In the genomic region with DNA sequence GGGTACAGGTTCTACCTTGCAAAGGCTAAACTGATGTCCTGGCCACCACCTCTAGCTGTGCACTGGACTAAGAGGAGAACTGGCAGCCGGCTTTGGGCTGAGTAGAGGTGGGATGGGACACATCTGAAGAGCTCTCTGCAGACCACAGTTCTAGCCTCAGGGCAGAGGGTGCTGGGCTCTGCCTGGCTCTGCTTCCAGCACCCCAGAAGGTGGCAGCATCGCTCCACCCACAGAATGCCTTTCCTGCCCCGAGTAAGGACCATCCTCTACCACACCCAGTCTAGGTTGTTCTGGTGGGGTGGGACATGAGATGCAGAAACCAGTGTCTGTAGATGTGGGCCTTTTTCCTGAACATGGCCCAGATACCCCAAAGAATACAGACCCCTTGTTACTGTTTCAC, we compare ENCODE assay signal across 8 mouse cellular contexts. TPM values are rescaled to one million over a fixed set of nuclear protein-coding genes. Genes with fewer than 3 reads are reported as not detected.
DNase-seq lines count a peak whose midpoint lies in the region; ATAC-seq and TF ChIP-seq lines count a peak whose summit lies in the region.

No protein-coding gene starts in this region.

- peaks cover 22% of the 10 kb centered on the region for H3K36me3 ChIP-seq in intestine, embryonic 15.5 days
- peaks cover 56% of the 10 kb centered on the region for H3K36me3 ChIP-seq in liver, embryonic 15.5 days (replicated peaks)
- peaks cover 22% of the 10 kb centered on the region for H3K36me3 ChIP-seq in neural tube, embryonic 14.5 days (ENCODE audit: control insufficient read depth, insufficient read depth, low read length)

- no peak overlapping the region for H3K4me2 ChIP-seq in intestine, embryonic 15.5 days (replicated peaks)
- H3K4me2 ChIP-seq in liver, embryonic 15.5 days, result no peak overlapping the region
- H3K4me2 ChIP-seq in neural tube, embryonic 14.5 days (ENCODE audit: low read depth, low read length), result no peak overlapping the region

- WGBS in lung, adult 2 months, result 37% methylated on average over 3 of the region's 3 CpGs
- WGBS in bone marrow, adult 2 months, result 47% methylated on average over 3 of the region's 3 CpGs
- WGBS in intestine, embryonic 15.5 days, result 39% methylated on average over 3 of the region's 3 CpGs
- 37% methylated on average over 3 of the region's 3 CpGs for WGBS in liver, embryonic 15.5 days (ENCODE audit: insufficient replicate concordance)
- 13% methylated on average over 3 of the region's 3 CpGs for WGBS in neural tube, embryonic 14.5 days

- H3K9me3 ChIP-seq in intestine, embryonic 15.5 days, result no peaks in the 10 kb centered on the region
- H3K9me3 ChIP-seq in liver, embryonic 15.5 days (replicated peaks), result no peaks in the 10 kb centered on the region
- H3K9me3 ChIP-seq in neural tube, embryonic 14.5 days (ENCODE audit: control insufficient read depth, low read length), result no peaks in the 10 kb centered on the region

- peak; percentile 58 for TF ChIP-seq CTCF in lung, adult 2 months (IDR thresholded peaks at IDR 0.05; ENCODE audit: insufficient read depth, low read length)
- TF ChIP-seq CTCF in bone marrow, adult 2 months (IDR thresholded peaks at IDR 0.05; ENCODE audit: control insufficient read depth, insufficient read depth, low read length), result peak; percentile 86
- TF ChIP-seq CTCF in embryonic fibroblast, embryonic 13.5 days (IDR thresholded peaks at IDR 0.05; ENCODE audit: borderline replicate concordance, insufficient read depth, low read length), result peak; percentile 86

- no peaks in the 10 kb centered on the region for H3K4me1 ChIP-seq in lung, adult 2 months (ENCODE audit: control insufficient read depth, insufficient read depth, low read length)
- H3K4me1 ChIP-seq in bone marrow, adult 2 months (ENCODE audit: control insufficient read depth, insufficient read depth, low read length), result no peaks in the 10 kb centered on the region
- H3K4me1 ChIP-seq in embryonic fibroblast, embryonic 13.5 days (ENCODE audit: control insufficient read depth, insufficient read depth, low read length), result no peaks in the 10 kb centered on the region
- H3K4me1 ChIP-seq in intestine, embryonic 15.5 days (replicated peaks), result peaks cover 2% of the 10 kb centered on the region; the same call in 1 of the 2 replicates
- peaks cover 21% of the 10 kb centered on the region for H3K4me1 ChIP-seq in liver, embryonic 15.5 days (replicated peaks)
- peaks cover 20% of the 10 kb centered on the region for H3K4me1 ChIP-seq in neural tube, embryonic 14.5 days (ENCODE audit: control insufficient read depth, insufficient read depth, low read length)

- H3K27me3 ChIP-seq in intestine, embryonic 15.5 days (replicated peaks), result no peaks in the 10 kb centered on the region
- H3K27me3 ChIP-seq in liver, embryonic 15.5 days, result no peaks in the 10 kb centered on the region
- H3K27me3 ChIP-seq in neural tube, embryonic 14.5 days (ENCODE audit: control insufficient read depth, insufficient read depth, low read length), result no peaks in the 10 kb centered on the region

- TF ChIP-seq POLR2A in lung, adult 2 months (IDR thresholded peaks at IDR 0.05; ENCODE audit: borderline replicate concordance, extremely low read depth, low read depth, low read length), result no peak
- TF ChIP-seq POLR2A in bone marrow, adult 2 months (IDR thresholded peaks at IDR 0.05; ENCODE audit: borderline replicate concordance, control insufficient read depth, low read depth, low read length), result no peak
- TF ChIP-seq POLR2A in embryonic fibroblast, embryonic 13.5 days (IDR thresholded peaks at IDR 0.05; ENCODE audit: low read depth, low read length), result no peak

- H3K9ac ChIP-seq in intestine, embryonic 15.5 days, result no peak overlapping the region
- no peak overlapping the region for H3K9ac ChIP-seq in liver, embryonic 15.5 days
- H3K9ac ChIP-seq in neural tube, embryonic 14.5 days (replicated peaks; ENCODE audit: low read depth, low read length), result no peak overlapping the region

- no peak for DNase-seq in lung, adult 2 months
- no peak for DNase-seq in lung, adult 18-20 months
- peak; percentile 73 to 74 for DNase-seq in thymus, postnatal 36 days

- ATAC-seq in intestine, embryonic 15.5 days, result peak; percentile 40; the same call in 1 of the 2 replicates
- peak; percentile 23; the same call in 1 of the 2 replicates for ATAC-seq in liver, embryonic 15.5 days (ENCODE audit: insufficient read depth)
- peak; percentile 65 for ATAC-seq in neural tube, embryonic 14.5 days (ENCODE audit: low read depth)

- no peak overlapping the region for H3K4me3 ChIP-seq in lung, adult 2 months (replicated peaks; ENCODE audit: extremely low read depth, low read depth, low read length)
- H3K4me3 ChIP-seq in bone marrow, adult 2 months (replicated peaks; ENCODE audit: control insufficient read depth, low read depth, low read length), result no peak overlapping the region
- H3K4me3 ChIP-seq in embryonic fibroblast, embryonic 13.5 days (ENCODE audit: insufficient read depth, low read length), result no peak overlapping the region
- no peak overlapping the region for H3K4me3 ChIP-seq in intestine, embryonic 15.5 days (replicated peaks)
- no peak overlapping the region for H3K4me3 ChIP-seq in liver, embryonic 15.5 days (replicated peaks)
- H3K4me3 ChIP-seq in neural tube, embryonic 14.5 days (ENCODE audit: low read depth, low read length), result no peak overlapping the region

- no peak overlapping the region for H3K27ac ChIP-seq in bone marrow, adult 2 months (ENCODE audit: control insufficient read depth, insufficient read depth, low read depth, low read length, poor library complexity)
- no peak overlapping the region for H3K27ac ChIP-seq in embryonic fibroblast, embryonic 13.5 days (ENCODE audit: insufficient read depth, low read length)
- no peak overlapping the region for H3K27ac ChIP-seq in intestine, embryonic 15.5 days
- no peak overlapping the region for H3K27ac ChIP-seq in liver, embryonic 15.5 days (replicated peaks)
- no peak overlapping the region for H3K27ac ChIP-seq in neural tube, embryonic 14.5 days (ENCODE audit: low read depth, low read length)

RNA-seq across cellular contexts. Expression of a gene that starts 12.1 kb away (rescaled TPM):
- polyA plus RNA-seq in lung, adult 2 months (2012; rRNA removed), result 5.7 and 7.7 TPM in 2 replicates
- 24.2 and 28.3 TPM in 2 replicates for polyA plus RNA-seq in bone marrow, adult 2 months (2011; ENCODE audit: insufficient read depth, insufficient read length, low replicate concordance, missing spikeins)
- 10.8 and 11.0 TPM in 2 replicates for polyA plus RNA-seq in embryonic fibroblast, embryonic 13.5 days (2011; ENCODE audit: insufficient read length, low read depth, missing spikeins)
- 12.2 and 14.0 TPM in 2 replicates for polyA plus RNA-seq in intestine, embryonic 15.5 days (2015; fragmentation: Nextera tagmentation; extraction: Ambion mirVana)
- polyA plus RNA-seq in liver, embryonic 15.5 days (2015; fragmentation: Nextera tagmentation; extraction: Ambion mirVana), result 5.3 and 5.6 TPM in 2 replicates
- 9.3 and 12.9 TPM in 2 replicates for polyA plus RNA-seq in neural tube, embryonic 14.5 days (2014; fragmentation: Nextera tagmentation; extraction: Ambion mirVana)

RNA-seq across cellular contexts. Expression of a gene that starts 44.4 kb away (rescaled TPM):
- 25.4 and 30.7 TPM in 2 replicates for polyA plus RNA-seq in lung, adult 2 months (2012; rRNA removed)
- polyA plus RNA-seq in bone marrow, adult 2 months (2011; ENCODE audit: insufficient read depth, insufficient read length, low replicate concordance, missing spikeins), result 49.8 and 90.6 TPM in 2 replicates
- 68.9 and 76.3 TPM in 2 replicates for polyA plus RNA-seq in embryonic fibroblast, embryonic 13.5 days (2011; ENCODE audit: insufficient read length, low read depth, missing spikeins)
- polyA plus RNA-seq in intestine, embryonic 15.5 days (2015; fragmentation: Nextera tagmentation; extraction: Ambion mirVana), result 91.1 and 94.7 TPM in 2 replicates
- polyA plus RNA-seq in liver, embryonic 15.5 days (2015; fragmentation: Nextera tagmentation; extraction: Ambion mirVana), result 57.1 and 65.1 TPM in 2 replicates
- 114 and 118 TPM in 2 replicates for polyA plus RNA-seq in neural tube, embryonic 14.5 days (2014; fragmentation: Nextera tagmentation; extraction: Ambion mirVana)

Comparison
In these comparisons a context has a peak if more than half of its experiments do, and no peak if none do; other contexts are left out.
1. DNase-seq: peak in thymus, postnatal 36 days (2 of 2); none in lung, adult 2 months (single experiment) and lung, adult 18-20 months (0 of 2).
2. Peak in every context shown above with its lines, with median percentiles within 50 percentile points of each other: CTCF ChIP-seq and ATAC-seq.